Mouse (Mus musculus) thymus, adult 2 months (tissue): Measurements from ENCODE around the gene Lrrc1.

Experiments used
- CTCF ChIP-seq: fragments of 200-500 bp; IDR thresholded peaks from 2 replicates; pipeline ENCODE4 v1.5.1; 2012; ENCODE audit warnings: mild to moderate bottlenecking, control low read depth, low read length, moderate library complexity, borderline replicate concordance; ENCODE audit not compliant: control insufficient read depth, poor library complexity, insufficient read depth; ENCODE audit errors: extremely low read depth
- POLR2A ChIP-seq: fragments of 200-500 bp; IDR thresholded peaks from 2 replicates; pipeline ENCODE4 v1.6.1; 2012; ENCODE audit warnings: mild to moderate bottlenecking, low read length, control low read depth, moderate library complexity; ENCODE audit not compliant: control insufficient read depth, poor library complexity, insufficient read depth; ENCODE audit errors: extremely low read depth

DNA sequence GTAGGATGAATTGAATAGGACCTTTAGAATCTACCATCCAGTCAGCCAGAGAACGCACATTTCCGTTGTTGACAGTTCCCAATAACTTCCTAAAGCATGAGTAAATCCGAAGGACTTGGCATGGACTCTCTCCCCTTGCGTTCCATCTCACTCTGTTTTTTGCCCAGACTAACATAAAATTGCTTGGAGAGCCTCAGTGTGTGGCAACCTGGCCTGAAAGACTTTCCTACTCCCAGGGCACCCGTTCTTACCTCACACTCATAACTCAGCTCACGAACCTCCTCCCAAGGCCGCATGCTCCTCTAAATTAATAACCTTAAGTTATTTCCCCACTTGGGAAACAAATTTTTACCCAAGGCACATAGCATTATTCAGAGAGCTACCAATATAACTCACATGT lies 42.9 kb upstream of the Lrrc1 start:
- TF ChIP-seq POLR2A (no peak), CTCF (no peak)
